Comparison of ENCODE assay signal across 16 mouse cellular contexts in genomic region chr1:129798519-129798918, GRCm38 (mm10).
"Had no signal": no experiment of that assay in that cellular context is flagged by ENCODE, and none has a peak within 500 bp of the region (broad histone marks: within the 10 kb centered on the region; RNA-seq: fewer than 3 reads in every experiment).

No protein-coding gene starts in this region.

- H3K4me2 ChIP-seq: neural tube, embryonic 13.5 days; neural tube, embryonic 15.5 days; stomach, embryonic 15.5 days had no signal

- H3K9me3 ChIP-seq: neural tube, embryonic 13.5 days; neural tube, embryonic 15.5 days; stomach, embryonic 15.5 days had no signal

- H3K36me3 ChIP-seq: neural tube, embryonic 13.5 days; neural tube, embryonic 15.5 days; stomach, embryonic 15.5 days had no signal

- H3K9ac ChIP-seq: neural tube, embryonic 13.5 days; neural tube, embryonic 15.5 days; stomach, embryonic 15.5 days had no signal

- H3K27me3 ChIP-seq: neural tube, embryonic 13.5 days; neural tube, embryonic 15.5 days; stomach, embryonic 15.5 days had no signal

- H3K27ac ChIP-seq: neural tube, embryonic 13.5 days; neural tube, embryonic 15.5 days; stomach, embryonic 15.5 days; stomach, postnatal 0 days had no signal

- DNase-seq: retina, postnatal 1 day; right cerebral cortex, adult 18-20 months; right cerebral cortex, postnatal 14 days; right cerebral cortex, postnatal 25 days; right cerebral cortex, postnatal 4 days; spleen, adult 18-20 months; thymus, adult 18-20 months; thymus, adult 2 months; thymus, postnatal 14 days; thymus, postnatal 25 days; thymus, postnatal 36 days; thymus, postnatal 4 days had no signal

- H3K4me3 ChIP-seq: neural tube, embryonic 13.5 days; neural tube, embryonic 15.5 days; stomach, embryonic 15.5 days had no signal

- H3K4me1 ChIP-seq: neural tube, embryonic 13.5 days; neural tube, embryonic 15.5 days; stomach, embryonic 15.5 days had no signal
